Mouse (Mus musculus): ENCODE measurements around the gene Rapgef1. TPM values are rescaled to one million over a fixed set of nuclear protein-coding genes. Genes with fewer than 3 reads are reported as not detected.

Gene Rapgef1
- total and polyA plus RNA-seq, 2 experiments from 2014 or later: 19.4 to 99.1 TPM

GRCm38 (mm10) chr2:29606460-29606859, 13.1 kb upstream of the Rapgef1 start:
- H3K4me3 ChIP-seq (ENCODE audit: low read depth, low read length): no peak overlapping the region
- H3K9ac ChIP-seq: no peak overlapping the region
- no peaks in the 10 kb centered on the region for H3K36me3 ChIP-seq (ENCODE audit: insufficient read depth)
- no peaks in the 10 kb centered on the region for H3K27me3 ChIP-seq (ENCODE audit: insufficient read depth, low read length)
- ATAC-seq (no peak), DNase-seq (no peak)
- no peaks in the 10 kb centered on the region for H3K9me3 ChIP-seq (ENCODE audit: low read length)
- H3K4me2 ChIP-seq (ENCODE audit: low read depth): no peak overlapping the region
- H3K4me1 ChIP-seq (ENCODE audit: insufficient read depth): no peaks in the 10 kb centered on the region
- TF ChIP-seq CTCF (IDR thresholded peaks at IDR 0.05; ENCODE audit: low read depth): no peak
- 45% methylated on average over 6 of the region's 6 CpGs for WGBS
- H3K27ac ChIP-seq (ENCODE audit: low read depth, low read length): no peak overlapping the region

GRCm38 (mm10) chr2:29617341-29617740, 2.2 kb upstream of the Rapgef1 start:
- ATAC-seq: no peak

GRCm38 (mm10) chr2:29618926-29619483, 515 bp upstream of the Rapgef1 start:
- H3K9me3 ChIP-seq (ENCODE audit: low read length): no peaks in the 10 kb centered on the region
- H3K36me3 ChIP-seq (ENCODE audit: insufficient read depth): peaks cover 3% of the 10 kb centered on the region; the same call in 1 of the 2 replicates
- H3K9ac ChIP-seq: no peak overlapping the region; the same call in 1 of the 2 replicates
- no peak overlapping the region for H3K4me2 ChIP-seq (ENCODE audit: low read depth)
- 55% methylated on average over 8 of the region's 8 CpGs for WGBS
- no peak for TF ChIP-seq CTCF (IDR thresholded peaks at IDR 0.05; ENCODE audit: low read depth)
- DNase-seq (no peak), ATAC-seq (peak; percentile 8; the same call in 1 of the 2 replicates)
- peaks cover 14% of the 10 kb centered on the region; the same call in 1 of the 2 replicates for H3K4me1 ChIP-seq (ENCODE audit: insufficient read depth)
- H3K4me3 ChIP-seq (ENCODE audit: low read depth, low read length): peak overlapping the region; percentile 83; the same call in 1 of the 2 replicates
- H3K27me3 ChIP-seq (ENCODE audit: insufficient read depth, low read length): no peaks in the 10 kb centered on the region
- H3K27ac ChIP-seq (ENCODE audit: low read depth, low read length): 0 out of 2 replicates have a peak overlapping the region, but pooled peaks have one; percentile 45

More at GRCm38 (mm10) chr2:29617341-29617740, 2.2 kb upstream of the Rapgef1 start:
- Histone ChIP-seq H3K36me3 (ENCODE audit: insufficient read depth) (peaks cover under 1% of the 10 kb centered on the region; the same call in 1 of the 2 replicates), H3K4me3 (ENCODE audit: low read depth, low read length) (no peak overlapping the region), H3K4me1 (ENCODE audit: insufficient read depth) (peaks cover 14% of the 10 kb centered on the region; the same call in 1 of the 2 replicates), H3K9me3 (ENCODE audit: low read length) (no peaks in the 10 kb centered on the region), H3K4me2 (ENCODE audit: low read depth) (no peak overlapping the region), H3K27me3 (ENCODE audit: insufficient read depth, low read length) (no peaks in the 10 kb centered on the region), H3K27ac (ENCODE audit: low read depth, low read length) (no peak overlapping the region), H3K9ac (no peak overlapping the region)
- WGBS: 94% methylated on average over 1 of the region's 1 CpGs
- no peak for TF ChIP-seq CTCF (IDR thresholded peaks at IDR 0.05; ENCODE audit: low read depth)
- DNase-seq: no peak

GRCm38 (mm10) chr2:29620301-29620827, 844 bp downstream of the Rapgef1 start:
- H3K4me3 ChIP-seq (ENCODE audit: low read depth, low read length): peak overlapping the region; percentile 83
- peak; percentile 0; the same call in 1 of the 2 replicates for TF ChIP-seq CTCF (IDR thresholded peaks at IDR 0.05; ENCODE audit: low read depth)
- no peaks in the 10 kb centered on the region for H3K9me3 ChIP-seq (ENCODE audit: low read length)
- peaks cover 14% of the 10 kb centered on the region; the same call in 1 of the 2 replicates for H3K4me1 ChIP-seq (ENCODE audit: insufficient read depth)
- peak overlapping the region; percentile 68 for H3K4me2 ChIP-seq (ENCODE audit: low read depth)
- DNase-seq (no peak), ATAC-seq (peak; percentile 10; the same call in 1 of the 2 replicates)
- WGBS: 1% methylated on average over 15 of the region's 15 CpGs
- peaks cover 3% of the 10 kb centered on the region; the same call in 1 of the 2 replicates for H3K36me3 ChIP-seq (ENCODE audit: insufficient read depth)
- H3K27ac ChIP-seq (ENCODE audit: low read depth, low read length): peak overlapping the region; percentile 88
- H3K27me3 ChIP-seq (ENCODE audit: insufficient read depth, low read length): no peaks in the 10 kb centered on the region
- H3K9ac ChIP-seq: peak overlapping the region; percentile 64

GRCm38 (mm10) chr2:29621163-29621562, 1.6 kb downstream of the Rapgef1 start:
- H3K9me3 ChIP-seq (ENCODE audit: low read length): no peaks in the 10 kb centered on the region
- no peaks in the 10 kb centered on the region for H3K27me3 ChIP-seq (ENCODE audit: insufficient read depth, low read length)
- peaks cover 14% of the 10 kb centered on the region; the same call in 1 of the 2 replicates for H3K4me1 ChIP-seq (ENCODE audit: insufficient read depth)
- H3K4me2 ChIP-seq (ENCODE audit: low read depth): peak overlapping the region; percentile 68
- TF ChIP-seq CTCF (IDR thresholded peaks at IDR 0.05; ENCODE audit: low read depth): no peak
- H3K27ac ChIP-seq (ENCODE audit: low read depth, low read length): no peak overlapping the region
- ATAC-seq (no peak), DNase-seq (no peak)
- H3K36me3 ChIP-seq (ENCODE audit: insufficient read depth): peaks cover 3% of the 10 kb centered on the region; the same call in 1 of the 2 replicates
- H3K9ac ChIP-seq: 0 out of 2 replicates have a peak overlapping the region, but pooled peaks have one; percentile 64
- peak overlapping the region; percentile 83 for H3K4me3 ChIP-seq (ENCODE audit: low read depth, low read length)
- WGBS: 67% methylated on average over 10 of the region's 10 CpGs

GRCm38 (mm10) chr2:29621636-29622035, 2.1 kb downstream of the Rapgef1 start:
- TF ChIP-seq CTCF (IDR thresholded peaks at IDR 0.05; ENCODE audit: low read depth): no peak
- Histone ChIP-seq H3K9ac (no peak overlapping the region), H3K4me1 (ENCODE audit: insufficient read depth) (peaks cover 14% of the 10 kb centered on the region; the same call in 1 of the 2 replicates), H3K9me3 (ENCODE audit: low read length) (no peaks in the 10 kb centered on the region), H3K27ac (ENCODE audit: low read depth, low read length) (no peak overlapping the region), H3K36me3 (ENCODE audit: insufficient read depth) (peaks cover 3% of the 10 kb centered on the region; the same call in 1 of the 2 replicates), H3K27me3 (ENCODE audit: insufficient read depth, low read length) (no peaks in the 10 kb centered on the region), H3K4me2 (ENCODE audit: low read depth) (peak overlapping the region; percentile 68), H3K4me3 (ENCODE audit: low read depth, low read length) (no peak overlapping the region)
- no peak for ATAC-seq
- DNase-seq: no peak
- 81% methylated on average over 3 of the region's 3 CpGs for WGBS
